In the genomic region with DNA sequence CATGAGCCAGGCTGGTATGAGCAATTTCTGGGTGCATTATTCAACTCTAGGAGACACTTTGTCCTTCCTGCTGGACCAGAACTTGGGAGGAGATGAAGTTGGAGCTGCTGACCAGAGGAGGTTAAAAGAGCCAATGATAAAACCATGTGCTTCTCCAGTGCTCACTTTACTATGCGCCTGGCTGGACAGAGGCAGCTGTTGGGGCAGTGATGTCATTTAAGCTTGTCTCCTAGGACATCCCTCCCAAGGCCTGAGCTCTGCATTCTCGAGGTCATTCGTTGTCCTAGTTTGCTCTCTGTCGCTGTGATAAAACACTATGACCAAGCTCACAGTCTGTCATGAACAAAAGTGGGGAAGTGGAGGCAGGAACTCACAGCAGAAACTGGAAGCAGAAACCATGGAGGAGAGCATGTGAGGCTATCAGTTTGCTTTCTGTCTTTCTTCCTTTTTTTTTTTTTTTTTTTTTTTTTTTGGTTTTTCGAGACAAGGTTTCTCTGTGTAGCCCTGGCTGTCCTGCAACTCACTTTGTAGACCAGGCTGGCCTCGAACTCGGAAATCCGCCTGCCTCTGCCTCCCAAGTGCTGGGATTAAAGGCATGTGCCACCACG, we compare ENCODE assay signal across 20 mouse cellular contexts. TPM values are rescaled to one million over a fixed set of nuclear protein-coding genes. Genes with fewer than 3 reads are reported as not detected.
DNase-seq lines count a peak whose midpoint lies in the region.
"Had no signal": no experiment of that assay in that cellular context is flagged by ENCODE, and none has a peak within 500 bp of the region (broad histone marks: within the 10 kb centered on the region; RNA-seq: fewer than 3 reads in every experiment).

No protein-coding gene starts in this region.

- peak; percentile 72 to 83 for DNase-seq in adrenal gland, adult (ENCODE audit: inconsistent age in 2 of 2, low spot score in 1 of 2)
- DNase-seq in adrenal gland, postnatal 4 days (ENCODE audit: low spot score in 2 of 2) = no peak
- DNase-seq in A20 (ENCODE audit: low read depth, low spot score) = peak; percentile 19
- peak; percentile 66 for DNase-seq in adrenal gland, adult 8-10 months
- DNase-seq in adrenal gland, postnatal 25 days = peak; percentile 23
- no peak for DNase-seq in frontal cortex, postnatal 10 days (ENCODE audit: low spot score in 2 of 2)
- no peak for DNase-seq in neural tube, embryonic 10.5 days (ENCODE audit: extremely low spot score, low spot score)
- no peak for DNase-seq in gastrocnemius, postnatal 25 days
- DNase-seq: B cell, adult 2 months; cerebellum, adult 11-12 months; cerebellum, adult 8-10 months; cerebellum, postnatal 10 days; cerebellum, postnatal 36 days; embryo, embryonic 11 days; gastrocnemius, postnatal 10 days; heart, adult 18-20 months; heart, postnatal 10 days; heart, postnatal 36 days; kidney, adult 11 months had no signal

RNA-seq across cellular contexts. Expression of a gene that starts 2.6 kb away (rescaled TPM):
- under 1 TPM in 1 of 2 experiments, not detected in 1; 0.28 TPM for total RNA-seq in adrenal gland, postnatal 4 days (2021)
- total RNA-seq in adrenal gland, adult 8-10 months (2022) = under 1 TPM in 1 of 4 experiments, not detected in 3; 0.10 TPM
- total RNA-seq in adrenal gland, postnatal 25 days (2021) = 0.21 TPM in 1 of 2 replicates, not detected in the other
- total RNA-seq in gastrocnemius, postnatal 25 days (2021) = not detected
- total RNA-seq: gastrocnemius, adult 18-20 months; gastrocnemius, postnatal 10 days; heart, adult 18-20 months; heart, postnatal 10 days; heart, postnatal 36 days had no signal

RNA-seq across cellular contexts. Expression of a gene that starts 22.4 kb away (rescaled TPM):
- total RNA-seq in adrenal gland, postnatal 4 days (2021) = not detected
- not detected for total RNA-seq in adrenal gland, adult 8-10 months (2022)
- not detected in 2 replicates for total RNA-seq in adrenal gland, postnatal 25 days (2021)
- not detected for total RNA-seq in gastrocnemius, postnatal 25 days (2021)
- total RNA-seq: gastrocnemius, adult 18-20 months; gastrocnemius, postnatal 10 days; heart, postnatal 10 days; heart, postnatal 36 days had no signal

RNA-seq across cellular contexts. Expression of a gene that starts 46.4 kb away (rescaled TPM):
- total RNA-seq in adrenal gland, postnatal 4 days (2021) = 1 to 10 TPM; 2.2 to 2.9 TPM
- 1 to 10 TPM in 2 of 4 experiments, under 1 TPM in 2; 0.35 to 1.3 (median 0.99) TPM for total RNA-seq in adrenal gland, adult 8-10 months (2022)
- 0.33 and 0.36 TPM in 2 replicates for total RNA-seq in adrenal gland, postnatal 25 days (2021)
- total RNA-seq in gastrocnemius, postnatal 25 days (2021) = 10 to 100 TPM; 26.9 to 28.8 TPM

Comparison
In these comparisons a context has a peak if more than half of its experiments do, and no peak if none do; other contexts are left out.
1. DNase-seq: peak in adrenal gland, adult (2 of 2), A20 (single experiment), adrenal gland, adult 8-10 months (single experiment) and adrenal gland, postnatal 25 days (single experiment); none in adrenal gland, postnatal 4 days (0 of 2), frontal cortex, postnatal 10 days (0 of 2), neural tube, embryonic 10.5 days (single experiment) and gastrocnemius, postnatal 25 days (single experiment).
2. RNA of a gene that starts 46.4 kb away (total RNA-seq): 26.9 to 28.8 TPM in gastrocnemius, postnatal 25 days; 2.2 to 2.9 TPM in adrenal gland, postnatal 4 days, 0.35 to 1.3 TPM in adrenal gland, adult 8-10 months and 0.33 to 0.36 TPM in adrenal gland, postnatal 25 days; every median in the first group is over 4 times any median in the second.